Mouse (Mus musculus): ENCODE data around the gene Eif4e2. TPM values are rescaled to one million over a fixed set of nuclear protein-coding genes. Genes with fewer than 3 reads are reported as not detected.

Eif4e2 gene
- total and polyA plus RNA-seq, 2 experiments = 23.8 to 39.3 TPM

GRCm38 (mm10) chr1:87217938-87218337 is 4.2 kb downstream of the Eif4e2 start:
- 18% methylated on average over 3 of the region's 3 CpGs for WGBS

GRCm38 (mm10) chr1:87225739-87226138 is 12.0 kb downstream of the Eif4e2 start:
- WGBS = 96% methylated on average over 8 of the region's 8 CpGs
- Histone ChIP-seq H3K36me3 (ENCODE audit: control insufficient read depth, insufficient read depth, low read length) (peaks cover 80% of the 10 kb centered on the region), H3K27me3 (ENCODE audit: control insufficient read depth, insufficient read depth, low read length) (no peaks in the 10 kb centered on the region), H3K4me1 (ENCODE audit: control insufficient read depth, insufficient read depth, low read length) (no peaks in the 10 kb centered on the region), H3K9ac (ENCODE audit: low read depth, low read length) (no peak overlapping the region), H3K79me2 (ENCODE audit: control insufficient read depth, insufficient read depth, low read length) (no peaks in the 10 kb centered on the region), H3K4me3 (ENCODE audit: insufficient read depth, low read depth, low read length) (no peak overlapping the region), H3K27ac (replicated peaks; ENCODE audit: insufficient read depth, low read depth, low read length) (no peak overlapping the region)
- no peak for DNase-seq (ENCODE audit: extremely low read depth, low read depth, low spot score)
- no peak for TF ChIP-seq CTCF (IDR thresholded peaks at IDR 0.05; ENCODE audit: low read depth, low read length)

More at GRCm38 (mm10) chr1:87217938-87218337, 4.2 kb downstream of the Eif4e2 start:
- Histone ChIP-seq H3K79me2 (ENCODE audit: control insufficient read depth, insufficient read depth, low read length) (peaks cover 19% of the 10 kb centered on the region; the same call in 1 of the 2 replicates), H3K27ac (replicated peaks; ENCODE audit: insufficient read depth, low read depth, low read length) (no peak overlapping the region), H3K4me1 (ENCODE audit: control insufficient read depth, insufficient read depth, low read length) (peaks cover 21% of the 10 kb centered on the region), H3K4me3 (ENCODE audit: insufficient read depth, low read depth, low read length) (no peak overlapping the region), H3K36me3 (ENCODE audit: control insufficient read depth, insufficient read depth, low read length) (peaks cover 43% of the 10 kb centered on the region), H3K9ac (ENCODE audit: low read depth, low read length) (no peak overlapping the region), H3K27me3 (ENCODE audit: control insufficient read depth, insufficient read depth, low read length) (no peaks in the 10 kb centered on the region)
- TF ChIP-seq POLR2A (IDR thresholded peaks at IDR 0.05; ENCODE audit: extremely low read depth, insufficient read depth, low read length) (no peak), CTCF (IDR thresholded peaks at IDR 0.05; ENCODE audit: low read depth, low read length) (peak; percentile 59)
- peak; percentile 79 for DNase-seq (ENCODE audit: extremely low read depth, low read depth, low spot score)

- H3K36me3 ChIP-seq (ENCODE audit: control insufficient read depth, insufficient read depth, low read length) = peaks cover 73% of the 10 kb centered on the region
- no peaks in the 10 kb centered on the region for H3K27me3 ChIP-seq (ENCODE audit: control insufficient read depth, insufficient read depth, low read length)
- H3K79me2 ChIP-seq (ENCODE audit: control insufficient read depth, insufficient read depth, low read length) = no peaks in the 10 kb centered on the region
- 100% methylated on average over 1 of the region's 1 CpGs for WGBS
- no peaks in the 10 kb centered on the region for H3K4me1 ChIP-seq (ENCODE audit: control insufficient read depth, insufficient read depth, low read length)
- no peak for DNase-seq (ENCODE audit: extremely low read depth, low read depth, low spot score)
- H3K9ac ChIP-seq (ENCODE audit: low read depth, low read length) = no peak overlapping the region
- no peak overlapping the region for H3K27ac ChIP-seq (replicated peaks; ENCODE audit: insufficient read depth, low read depth, low read length)
- no peak overlapping the region for H3K4me3 ChIP-seq (ENCODE audit: insufficient read depth, low read depth, low read length)
- no peak for TF ChIP-seq POLR2A (IDR thresholded peaks at IDR 0.05; ENCODE audit: extremely low read depth, insufficient read depth, low read length)
- no peak for TF ChIP-seq CTCF (IDR thresholded peaks at IDR 0.05; ENCODE audit: low read depth, low read length)
Measured at GRCm38 (mm10) chr1:87226409-87227159, 12.9 kb downstream of the Eif4e2 start.

- TF ChIP-seq CTCF (IDR thresholded peaks at IDR 0.05; ENCODE audit: low read depth, low read length) (no peak), POLR2A (IDR thresholded peaks at IDR 0.05; ENCODE audit: extremely low read depth, insufficient read depth, low read length) (no peak)
- Histone ChIP-seq H3K9ac (ENCODE audit: low read depth, low read length) (no peak overlapping the region), H3K27me3 (ENCODE audit: control insufficient read depth, insufficient read depth, low read length) (no peaks in the 10 kb centered on the region), H3K27ac (replicated peaks; ENCODE audit: insufficient read depth, low read depth, low read length) (no peak overlapping the region), H3K4me3 (ENCODE audit: insufficient read depth, low read depth, low read length) (no peak overlapping the region), H3K4me1 (ENCODE audit: control insufficient read depth, insufficient read depth, low read length) (no peaks in the 10 kb centered on the region), H3K79me2 (ENCODE audit: control insufficient read depth, insufficient read depth, low read length) (no peaks in the 10 kb centered on the region), H3K36me3 (ENCODE audit: control insufficient read depth, insufficient read depth, low read length) (peaks cover 68% of the 10 kb centered on the region)
- WGBS = 89% methylated on average over 3 of the region's 3 CpGs
- no peak for DNase-seq (ENCODE audit: extremely low read depth, low read depth, low spot score)
Measured at GRCm38 (mm10) chr1:87227160-87227550, 13.4 kb downstream of the Eif4e2 start.

- no peak for DNase-seq (ENCODE audit: extremely low read depth, low read depth, low spot score)
- no peaks in the 10 kb centered on the region for H3K4me1 ChIP-seq (ENCODE audit: control insufficient read depth, insufficient read depth, low read length)
- 91% methylated on average over 5 of the region's 5 CpGs for WGBS
- no peak overlapping the region for H3K9ac ChIP-seq (ENCODE audit: low read depth, low read length)
- no peak overlapping the region for H3K27ac ChIP-seq (replicated peaks; ENCODE audit: insufficient read depth, low read depth, low read length)
- H3K27me3 ChIP-seq (ENCODE audit: control insufficient read depth, insufficient read depth, low read length) = no peaks in the 10 kb centered on the region
- H3K79me2 ChIP-seq (ENCODE audit: control insufficient read depth, insufficient read depth, low read length) = no peaks in the 10 kb centered on the region
- H3K4me3 ChIP-seq (ENCODE audit: insufficient read depth, low read depth, low read length) = no peak overlapping the region
- H3K36me3 ChIP-seq (ENCODE audit: control insufficient read depth, insufficient read depth, low read length) = peaks cover 43% of the 10 kb centered on the region
- TF ChIP-seq CTCF (IDR thresholded peaks at IDR 0.05; ENCODE audit: low read depth, low read length) (no peak), POLR2A (IDR thresholded peaks at IDR 0.05; ENCODE audit: extremely low read depth, insufficient read depth, low read length) (no peak)
Measured at GRCm38 (mm10) chr1:87230606-87231005, 16.9 kb downstream of the Eif4e2 start.

GRCm38 (mm10) chr1:87232197-87232596 is 18.5 kb downstream of the Eif4e2 start:
- Histone ChIP-seq H3K4me3 (ENCODE audit: insufficient read depth, low read depth, low read length) (no peak overlapping the region), H3K9ac (ENCODE audit: low read depth, low read length) (no peak overlapping the region), H3K27ac (replicated peaks; ENCODE audit: insufficient read depth, low read depth, low read length) (no peak overlapping the region), H3K36me3 (ENCODE audit: control insufficient read depth, insufficient read depth, low read length) (peaks cover 34% of the 10 kb centered on the region), H3K79me2 (ENCODE audit: control insufficient read depth, insufficient read depth, low read length) (no peaks in the 10 kb centered on the region), H3K27me3 (ENCODE audit: control insufficient read depth, insufficient read depth, low read length) (no peaks in the 10 kb centered on the region), H3K4me1 (ENCODE audit: control insufficient read depth, insufficient read depth, low read length) (no peaks in the 10 kb centered on the region)
- 92% methylated on average over 7 of the region's 7 CpGs for WGBS
- TF ChIP-seq CTCF (IDR thresholded peaks at IDR 0.05; ENCODE audit: low read depth, low read length) = no peak
- TF ChIP-seq POLR2A (IDR thresholded peaks at IDR 0.05; ENCODE audit: extremely low read depth, insufficient read depth, low read length) = no peak
- DNase-seq (ENCODE audit: extremely low read depth, low read depth, low spot score) = no peak
